Mouse (Mus musculus) kidney, embryonic 14.5 days (tissue): ENCODE data around the gene Ccdc170. TPM values are rescaled to one million over a fixed set of nuclear protein-coding genes. Genes with fewer than 3 reads are reported as not detected.

Experiments
- ATAC-seq: fragments of 200-750 bp; cut with Nextera tagmentation; 2 replicates; pipeline ENCODE4 v1.8.0; 2017; ENCODE audit warnings: moderate number of reproducible peaks, mild to moderate bottlenecking, moderate TSS enrichment, moderate library complexity; ENCODE audit not compliant: low FRiP score, low TSS enrichment
- H3K27ac ChIP-seq: fragments of 300-500 bp; sonication (generic); 2 replicates; pipeline ENCODE4 v1.5.1; 2014; ENCODE audit warnings: low read depth, mild to moderate bottlenecking, low read length, moderate library complexity, mixed read lengths
- H3K27me3 ChIP-seq: fragments of 300-500 bp; sonication (generic); 2 replicates; pipeline ENCODE4 v1.6.1; 2014; ENCODE audit warnings: mild to moderate bottlenecking, low read length; ENCODE audit not compliant: control insufficient read depth, insufficient read depth
- H3K36me3 ChIP-seq: fragments of 300-500 bp; sonication (generic); 2 replicates; pipeline ENCODE4 v1.6.1; 2014; ENCODE audit warnings: low read length, mixed read lengths; ENCODE audit not compliant: control insufficient read depth, insufficient read depth
- H3K4me1 ChIP-seq: fragments of 300-500 bp; sonication (generic); 2 replicates; pipeline ENCODE4 v1.6.1; 2014; ENCODE audit warnings: low read length, mixed read lengths; ENCODE audit not compliant: control insufficient read depth, insufficient read depth
- H3K4me2 ChIP-seq: fragments of 300-500 bp; sonication (generic); replicated peaks from 2 replicates; pipeline ENCODE4 v1.6.1; 2014; ENCODE audit warnings: low read depth, mild to moderate bottlenecking, low read length
- H3K4me3 ChIP-seq: fragments of 300-500 bp; sonication (generic); 2 replicates; pipeline ENCODE4 v1.5.1; 2014; ENCODE audit warnings: mild to moderate bottlenecking, low read length
- H3K9ac ChIP-seq: fragments of 300-500 bp; sonication (generic); 2 replicates; pipeline ENCODE4 v1.6.1; 2014; ENCODE audit warnings: low read depth, mild to moderate bottlenecking, low read length, moderate library complexity
- H3K9me3 ChIP-seq: fragments of 300-500 bp; sonication (generic); 2 replicates; pipeline ENCODE4 v1.6.1; 2016; ENCODE audit warnings: low read length; ENCODE audit not compliant: control insufficient read depth
- WGBS: fragments of 180-500 bp; shearing (Covaris S2); extraction: QIAGEN DNeasy Blood & Tissue Kit; methylation state at CpG from one replicate; pipeline ENCODE4 v1.1.7; 2014; 5-methylcytosine and 5-hydroxymethylcytosine counted together
- polyA plus RNA-seq: library from polyadenylated mRNA; unstranded; fragments of >200 nt; fragmentation: Nextera tagmentation; extraction: Ambion mirVana; gene quantifications from 2 replicates; pipeline ENCODE4 v1.2.1, GENCODE M21; 2014

The Ccdc170 gene
- polyA plus RNA-seq, 1 experiment from 2014 or later, result 1.0 TPM

DNA sequence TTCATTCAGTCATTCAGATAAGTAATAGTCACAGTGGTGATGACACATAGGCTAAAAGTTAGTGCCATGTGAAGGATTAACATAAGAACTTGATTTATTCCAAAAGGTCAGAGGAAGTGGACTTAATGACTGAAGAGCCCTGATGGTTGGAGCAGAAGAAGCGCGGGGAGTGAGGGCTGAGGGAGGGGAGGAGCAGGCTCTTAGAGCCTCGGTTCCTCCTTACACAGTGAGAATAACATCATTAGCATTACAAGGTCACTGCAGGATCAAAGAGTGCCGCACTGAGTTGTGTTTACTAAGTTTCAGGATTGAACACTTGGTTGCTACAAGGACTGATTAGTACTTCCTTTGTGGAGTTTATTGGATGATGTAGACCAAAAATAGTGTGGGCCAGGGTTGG is 10.6 kb downstream of the Ccdc170 start:
- no peak overlapping the region for H3K9ac ChIP-seq
- no peaks in the 10 kb centered on the region for H3K27me3 ChIP-seq
- H3K36me3 ChIP-seq, result no peaks in the 10 kb centered on the region
- no peaks in the 10 kb centered on the region for H3K4me1 ChIP-seq
- H3K27ac ChIP-seq, result no peak overlapping the region
- H3K9me3 ChIP-seq, result no peaks in the 10 kb centered on the region
- H3K4me3 ChIP-seq, result no peak overlapping the region
- peak; percentile 66; the same call in 1 of the 2 replicates for ATAC-seq
- 8% methylated on average over 4 of the region's 4 CpGs for WGBS
- H3K4me2 ChIP-seq, result no peak overlapping the region

DNA sequence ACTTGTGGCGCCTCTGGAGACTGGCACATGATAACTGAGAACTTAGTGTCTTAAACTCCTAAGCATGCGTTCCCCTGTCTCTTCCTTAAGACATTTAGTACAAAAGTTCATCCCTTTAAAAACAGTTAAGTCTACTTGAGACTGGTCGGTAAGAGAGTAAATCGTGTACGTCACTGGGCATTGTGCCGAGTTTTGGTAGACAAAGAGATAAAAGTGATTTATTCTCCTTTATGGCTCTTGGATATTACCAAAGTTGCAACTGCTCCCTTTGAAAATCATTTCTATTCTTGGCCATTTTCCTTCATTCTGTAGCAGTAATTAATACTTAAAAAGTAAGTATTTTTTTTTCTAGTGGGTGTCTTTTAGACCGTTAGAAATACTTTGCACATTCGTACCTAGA is 20.9 kb downstream of the Ccdc170 start:
- H3K9me3 ChIP-seq, result no peaks in the 10 kb centered on the region
- H3K9ac ChIP-seq, result no peak overlapping the region
- no peak overlapping the region for H3K27ac ChIP-seq
- no peak overlapping the region for H3K4me2 ChIP-seq
- no peaks in the 10 kb centered on the region for H3K27me3 ChIP-seq
- H3K4me3 ChIP-seq, result no peak overlapping the region
- H3K36me3 ChIP-seq, result no peaks in the 10 kb centered on the region
- 60% methylated on average over 8 of the region's 8 CpGs for WGBS
- no peak for ATAC-seq
- no peaks in the 10 kb centered on the region for H3K4me1 ChIP-seq

GRCm38 (mm10) chr10:4512725-4513124 is 30.4 kb downstream of the Ccdc170 start:
- H3K36me3 ChIP-seq, result no peaks in the 10 kb centered on the region
- H3K9me3 ChIP-seq, result no peaks in the 10 kb centered on the region
- no peak for ATAC-seq
- no peak overlapping the region for H3K9ac ChIP-seq
- H3K27me3 ChIP-seq, result no peaks in the 10 kb centered on the region
- no peak overlapping the region for H3K4me2 ChIP-seq
- H3K27ac ChIP-seq, result no peak overlapping the region
- 80% methylated on average over 9 of the region's 9 CpGs for WGBS
- no peaks in the 10 kb centered on the region for H3K4me1 ChIP-seq
- no peak overlapping the region for H3K4me3 ChIP-seq

DNA sequence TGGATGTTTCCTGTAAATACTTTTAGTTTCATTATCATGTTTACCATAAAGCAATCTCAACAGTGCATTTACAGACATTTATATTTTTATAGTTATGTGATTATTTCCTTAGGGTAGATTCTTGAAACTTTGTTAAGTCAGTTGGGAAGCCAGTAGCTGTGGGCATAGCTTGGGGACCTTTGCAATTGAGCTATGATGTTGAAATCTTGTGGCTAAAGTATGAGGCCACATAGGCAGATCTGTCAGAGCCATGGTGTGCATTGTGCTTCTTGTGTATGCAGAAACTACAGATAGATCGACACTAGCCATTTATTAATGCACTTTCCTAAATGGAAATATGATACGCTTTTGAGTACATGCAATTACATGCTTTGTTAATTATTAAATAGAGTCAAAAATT is 35.3 kb downstream of the Ccdc170 start:
- H3K9me3 ChIP-seq, result no peaks in the 10 kb centered on the region
- ATAC-seq, result no peak
- H3K9ac ChIP-seq, result no peak overlapping the region
- H3K27ac ChIP-seq, result no peak overlapping the region
- H3K36me3 ChIP-seq, result no peaks in the 10 kb centered on the region
- no peak overlapping the region for H3K4me3 ChIP-seq
- 80% methylated on average over 2 of the region's 2 CpGs for WGBS
- no peaks in the 10 kb centered on the region for H3K27me3 ChIP-seq
- no peaks in the 10 kb centered on the region for H3K4me1 ChIP-seq
- no peak overlapping the region for H3K4me2 ChIP-seq

DNA sequence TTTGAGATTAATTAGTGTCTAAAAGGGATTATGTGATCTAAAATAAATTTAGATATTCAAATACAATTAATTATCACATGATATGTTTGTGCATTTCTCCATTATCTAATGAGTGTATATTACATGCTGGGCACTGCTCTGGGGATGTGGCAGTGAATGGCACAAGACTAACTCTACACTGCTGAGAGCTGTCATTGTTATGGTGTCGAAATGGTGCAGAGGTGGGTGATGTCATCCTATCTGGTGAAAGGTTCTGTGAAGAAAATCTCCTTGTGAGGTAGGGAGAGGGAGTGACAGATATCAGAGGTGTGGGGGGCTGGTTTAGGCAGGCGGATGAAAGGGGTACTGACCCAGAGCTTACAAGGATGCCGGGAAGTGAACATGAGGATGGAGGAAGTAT is 37.3 kb downstream of the Ccdc170 start:
- H3K27me3 ChIP-seq, result no peaks in the 10 kb centered on the region
- H3K4me2 ChIP-seq, result no peak overlapping the region
- no peaks in the 10 kb centered on the region for H3K9me3 ChIP-seq
- 74% methylated on average over 3 of the region's 3 CpGs for WGBS
- H3K9ac ChIP-seq, result no peak overlapping the region
- H3K4me3 ChIP-seq, result no peak overlapping the region
- no peak for ATAC-seq
- no peaks in the 10 kb centered on the region for H3K4me1 ChIP-seq
- H3K36me3 ChIP-seq, result no peaks in the 10 kb centered on the region
- H3K27ac ChIP-seq, result no peak overlapping the region

- Histone ChIP-seq H3K4me2 (no peak overlapping the region), H3K9me3 (no peaks in the 10 kb centered on the region), H3K9ac (no peak overlapping the region), H3K27ac (no peak overlapping the region), H3K4me3 (no peak overlapping the region), H3K4me1 (no peaks in the 10 kb centered on the region), H3K36me3 (no peaks in the 10 kb centered on the region), H3K27me3 (no peaks in the 10 kb centered on the region)
- 60% methylated on average over 6 of the region's 6 CpGs for WGBS
- ATAC-seq, result 0 out of 2 replicates have a peak, but pooled peaks have one; percentile 21
Measured at GRCm38 (mm10) chr10:4520394-4521102, 38.2 kb downstream of the Ccdc170 start.

DNA sequence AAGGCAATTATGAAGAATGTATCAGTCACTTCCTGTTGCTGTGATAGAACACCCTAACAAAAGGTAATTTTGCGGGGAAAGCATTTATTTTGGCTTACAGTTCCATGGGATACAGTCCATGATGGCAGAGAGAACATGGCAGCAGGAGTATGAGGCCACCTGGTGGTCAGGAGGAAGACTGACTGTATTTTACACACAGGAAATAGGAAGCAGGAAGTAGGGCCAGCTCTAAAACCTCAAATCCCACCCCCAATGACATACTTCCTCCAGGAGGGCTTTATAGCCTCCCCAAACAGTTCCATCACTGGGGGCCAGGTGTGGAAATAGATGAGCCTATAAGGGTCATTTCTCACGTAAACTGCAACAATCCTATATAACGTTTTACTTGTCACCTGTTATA is 39.8 kb downstream of the Ccdc170 start:
- no peaks in the 10 kb centered on the region for H3K4me1 ChIP-seq
- WGBS, result 96% methylated on average over 3 of the region's 3 CpGs
- H3K4me2 ChIP-seq, result no peak overlapping the region
- H3K36me3 ChIP-seq, result no peaks in the 10 kb centered on the region
- no peaks in the 10 kb centered on the region for H3K9me3 ChIP-seq
- no peak overlapping the region for H3K4me3 ChIP-seq
- H3K9ac ChIP-seq, result no peak overlapping the region
- H3K27ac ChIP-seq, result no peak overlapping the region
- ATAC-seq, result no peak
- no peaks in the 10 kb centered on the region for H3K27me3 ChIP-seq

GRCm38 (mm10) chr10:4523078-4523477 is 40.8 kb downstream of the Ccdc170 start:
- WGBS, result 47% methylated on average over 4 of the region's 4 CpGs
- no peaks in the 10 kb centered on the region for H3K9me3 ChIP-seq
- H3K4me1 ChIP-seq, result no peaks in the 10 kb centered on the region
- no peaks in the 10 kb centered on the region for H3K36me3 ChIP-seq
- no peaks in the 10 kb centered on the region for H3K27me3 ChIP-seq
- no peak overlapping the region for H3K4me3 ChIP-seq
- ATAC-seq, result peak; percentile 59; the same call in 1 of the 2 replicates
- no peak overlapping the region for H3K27ac ChIP-seq
- H3K9ac ChIP-seq, result no peak overlapping the region
- no peak overlapping the region for H3K4me2 ChIP-seq

DNA sequence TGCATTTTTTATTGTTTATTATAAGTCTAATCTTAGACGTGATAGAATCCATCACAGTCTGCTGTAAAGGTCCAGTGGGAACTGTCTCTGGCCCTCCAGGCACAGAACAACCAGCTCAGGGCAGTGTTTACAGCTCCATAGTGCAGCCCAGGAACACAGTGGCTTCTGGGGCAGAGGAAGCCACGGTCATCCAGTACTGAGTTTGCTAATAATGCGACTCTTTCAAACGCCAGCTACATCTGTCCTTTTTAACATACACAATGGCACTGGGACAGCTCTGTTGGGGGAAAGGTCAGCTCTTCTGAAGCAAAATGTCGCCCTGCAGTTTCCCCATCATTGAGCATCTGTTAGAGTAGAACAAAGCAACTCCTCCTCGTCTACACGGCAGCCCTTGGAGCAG is 45.7 kb downstream of the Ccdc170 start:
- Histone ChIP-seq H3K9ac (no peak overlapping the region), H3K27ac (no peak overlapping the region)

More for the DNA sequence above, 45.7 kb downstream of the Ccdc170 start:
- ATAC-seq, result no peak
- no peak overlapping the region for H3K4me2 ChIP-seq
- 35% methylated on average over 7 of the region's 7 CpGs for WGBS
- H3K36me3 ChIP-seq, result no peaks in the 10 kb centered on the region
- 0 out of 2 replicates have a peak, but pooled peaks cover 3% of the 10 kb centered on the region for H3K4me1 ChIP-seq
- no peaks in the 10 kb centered on the region for H3K9me3 ChIP-seq
- no peak overlapping the region for H3K4me3 ChIP-seq
- H3K27me3 ChIP-seq, result no peaks in the 10 kb centered on the region
